Mouse (Mus musculus) frontal cortex, adult 2 months (tissue): ENCODE measurements around the gene Acss3. TPM values are rescaled to one million over a fixed set of nuclear protein-coding genes. Genes with fewer than 3 reads are reported as not detected.

Experiments
- polyA plus RNA-seq: library from polyadenylated mRNA; depleted of rRNA; stranded (reverse); fragments of >200 nt; gene quantifications from 2 replicates; pipeline ENCODE4 v1.2.3, GENCODE M21; 2012; rRNA removed

Acss3 gene
- polyA plus RNA-seq, 1 experiment, result 1.9 TPM

Other genes with a start within 250 kb of the Acss3 start
- 21.3 and 23.9 TPM in 2 replicates for gene Lin7a, start 148.0 kb upstream of the Acss3 start, polyA plus RNA-seq